Mouse (Mus musculus): ENCODE results near the gene Tacc2.

- TF ChIP-seq POLR2A (IDR thresholded peaks at IDR 0.05; ENCODE audit: extremely low read depth, insufficient read depth, low read length) (no peak), CTCF (IDR thresholded peaks at IDR 0.05; ENCODE audit: extremely low read depth, insufficient read depth, low read length) (no peak)
Measured at GRCm38 (mm10) chr7:130793671-130794070, 216.4 kb downstream of the Tacc2 start.

Data from cortical plate, adult 2 months (tissue).